Mouse (Mus musculus): ENCODE measurements around the gene Smc1b. TPM values are rescaled to one million over a fixed set of nuclear protein-coding genes. Genes with fewer than 3 reads are reported as not detected.

The Smc1b gene
- 0.17 and 0.22 TPM in 2 replicates for polyA plus RNA-seq (2015; fragmentation: Nextera tagmentation; extraction: Ambion mirVana)

GRCm38 (mm10) chr15:85131275-85132192 is at the start of gene Smc1b, which contains the start of gene Ribc2:
Gene Smc1b, minus strand, starts transcription at chr15:85131964.
Gene Ribc2, plus strand, starts transcription at chr15:85132078.

GRCm38 (mm10) chr15:85028648-85029047 is 103.1 kb downstream of the Smc1b start, which contains the start of gene Fam118a:
Gene Fam118a, plus strand, starts transcription at chr15:85028948.

GRCm38 (mm10) chr15:85016951-85017664 is 114.7 kb downstream of the Smc1b start, which contains the start of gene Upk3a:
Gene Upk3a, plus strand, starts transcription at chr15:85017141.

Other genes with a start within 250 kb of the Smc1b start
- 0.10 and 0.14 TPM in 2 replicates for gene Gm29666, start 211.9 kb downstream of the Smc1b start, polyA plus RNA-seq (2015; fragmentation: Nextera tagmentation; extraction: Ambion mirVana)
- gene Nup50, start 208.6 kb downstream of the Smc1b start, polyA plus RNA-seq (2015; fragmentation: Nextera tagmentation; extraction: Ambion mirVana) = 16.0 and 20.1 TPM in 2 replicates
- gene 5031439G07Rik, start 143.4 kb downstream of the Smc1b start, polyA plus RNA-seq (2015; fragmentation: Nextera tagmentation; extraction: Ambion mirVana) = 4.6 and 8.0 TPM in 2 replicates
- 2,347 TPM in 2 replicates for gene Upk3a, start 114.8 kb downstream of the Smc1b start, polyA plus RNA-seq (2015; fragmentation: Nextera tagmentation; extraction: Ambion mirVana)
- gene Fam118a, start 103.0 kb downstream of the Smc1b start, polyA plus RNA-seq (2015; fragmentation: Nextera tagmentation; extraction: Ambion mirVana) = 49.7 and 55.3 TPM in 2 replicates
- gene Ribc2, start 114 bp upstream of the Smc1b start, polyA plus RNA-seq (2015; fragmentation: Nextera tagmentation; extraction: Ambion mirVana) = 0.22 and 0.31 TPM in 2 replicates
- gene Fbln1, start 74.0 kb upstream of the Smc1b start, polyA plus RNA-seq (2015; fragmentation: Nextera tagmentation; extraction: Ambion mirVana) = 297 and 339 TPM in 2 replicates
- gene Atxn10, start 204.3 kb upstream of the Smc1b start, polyA plus RNA-seq (2015; fragmentation: Nextera tagmentation; extraction: Ambion mirVana) = 178 and 186 TPM in 2 replicates